Mouse (Mus musculus) cerebellum, adult 2 months (tissue): ENCODE measurements around the gene Rassf4.

Source experiments
- CTCF ChIP-seq: fragments of 200-500 bp; IDR thresholded peaks from 2 replicates; pipeline ENCODE4 v1.5.1; 2011; ENCODE audit warnings: low read depth, mild to moderate bottlenecking, control low read depth, low read length, moderate library complexity, borderline replicate concordance; ENCODE audit not compliant: insufficient read depth
- POLR2A ChIP-seq: fragments of 200-500 bp; IDR thresholded peaks from 2 replicates; pipeline ENCODE4 v1.6.1; 2011; ENCODE audit warnings: low read length, control low read depth, borderline replicate concordance; ENCODE audit not compliant: insufficient read depth

- no peak for TF ChIP-seq CTCF
- no peak for TF ChIP-seq POLR2A
Measured at GRCm38 (mm10) chr6:116679563-116680288, 6.0 kb upstream of the Rassf4 start.
